Mouse (Mus musculus): ENCODE data around the gene Myl6b.

DNA sequence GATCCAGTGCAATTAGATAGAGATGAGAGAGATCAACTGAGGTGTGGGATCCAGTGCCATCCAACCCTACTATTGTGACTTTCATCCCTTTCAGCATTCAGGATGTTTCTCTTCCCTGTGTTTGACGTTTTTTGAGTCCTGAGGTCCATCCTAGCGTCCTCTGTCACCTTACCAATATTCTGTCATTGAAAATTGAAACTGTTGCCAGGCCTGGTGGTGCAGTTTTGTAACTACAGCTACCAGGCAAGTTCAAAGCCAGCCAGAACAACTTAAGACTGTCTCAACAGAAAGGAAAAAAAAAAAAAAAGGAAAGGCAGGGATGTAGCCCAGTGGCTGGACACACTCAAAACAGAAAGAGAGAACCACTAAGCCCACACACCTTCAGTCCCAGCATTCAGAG lies 3.2 kb downstream of the Myl6b start:
- no peak for TF ChIP-seq POLR2A (IDR thresholded peaks at IDR 0.05; ENCODE audit: low read depth, low read length)
- 0 out of 2 replicates have a peak, but pooled peaks have one; percentile 1 for TF ChIP-seq CTCF (IDR thresholded peaks at IDR 0.05; ENCODE audit: extremely low read depth, insufficient read depth, insufficient read length, insufficient replicate concordance)
